Mouse (Mus musculus): ENCODE measurements around the gene Pex11g.

Gene Pex11g

DNA sequence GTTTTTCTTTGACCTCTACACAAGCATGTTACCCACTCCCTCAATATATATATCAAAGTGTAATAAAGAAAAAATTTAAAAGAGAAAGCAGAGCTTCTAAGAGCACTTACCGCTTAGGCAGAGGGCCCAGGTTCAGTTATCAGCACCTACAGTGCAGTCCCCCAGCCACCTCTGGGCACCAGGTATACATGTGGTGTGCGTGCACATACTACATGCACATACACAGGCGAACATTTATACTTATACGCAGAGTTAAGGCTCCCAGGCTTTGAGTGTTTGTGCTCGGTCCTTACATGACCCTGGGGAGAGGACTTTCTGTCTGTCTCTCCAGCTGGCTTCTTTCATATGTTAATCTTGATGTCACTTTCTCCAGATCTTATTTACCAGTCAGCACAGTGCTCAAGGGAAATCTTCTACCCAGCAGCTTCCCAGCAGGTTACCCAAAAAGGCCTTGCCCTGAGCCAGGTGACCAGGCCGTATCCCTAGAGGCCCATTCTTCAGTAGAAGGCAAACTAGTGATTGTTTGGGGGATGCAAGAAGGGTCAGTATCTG lies 52.8 kb downstream of the Pex11g start:
- no peak for DNase-seq

DNA sequence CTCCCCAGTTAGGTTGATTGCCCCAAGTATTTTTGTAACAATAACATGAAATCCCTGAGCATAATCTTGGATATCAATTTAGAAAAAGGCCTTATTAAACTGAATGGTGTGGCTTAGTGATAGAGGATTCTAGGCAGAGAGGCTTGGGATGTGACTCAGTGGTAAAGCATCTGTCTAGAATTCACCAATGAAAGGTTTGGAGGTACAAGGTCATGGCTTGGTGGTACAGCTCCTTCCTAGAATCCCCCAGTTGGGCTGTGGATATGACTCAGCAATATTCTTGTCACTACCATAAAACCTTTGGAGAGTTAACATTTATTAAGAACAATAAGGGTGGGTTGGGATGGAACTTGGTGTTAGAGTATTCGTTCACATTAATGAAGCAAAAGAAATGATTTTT lies 54.7 kb downstream of the Pex11g start:
- DNase-seq, result no peak

DNA sequence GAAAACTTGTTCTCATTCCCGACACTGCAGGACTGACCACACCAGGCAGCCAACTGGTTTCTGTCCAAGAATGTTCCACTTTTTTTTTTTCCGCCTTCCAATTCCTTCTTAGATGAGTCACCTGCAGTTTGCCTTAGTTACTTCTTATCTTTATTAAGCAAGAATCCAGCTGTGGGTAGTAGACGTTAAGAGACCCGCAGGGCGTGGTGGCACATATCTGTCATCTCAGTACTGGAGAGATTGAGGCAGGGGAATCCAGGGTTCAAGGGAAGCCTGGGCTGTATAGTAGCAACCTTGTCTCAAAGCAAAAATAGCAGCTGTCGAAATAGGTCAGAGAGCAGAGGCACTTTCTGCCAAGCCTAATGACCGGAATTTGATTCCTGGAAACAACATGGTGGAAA lies 55.6 kb downstream of the Pex11g start:
- no peak for DNase-seq

DNA sequence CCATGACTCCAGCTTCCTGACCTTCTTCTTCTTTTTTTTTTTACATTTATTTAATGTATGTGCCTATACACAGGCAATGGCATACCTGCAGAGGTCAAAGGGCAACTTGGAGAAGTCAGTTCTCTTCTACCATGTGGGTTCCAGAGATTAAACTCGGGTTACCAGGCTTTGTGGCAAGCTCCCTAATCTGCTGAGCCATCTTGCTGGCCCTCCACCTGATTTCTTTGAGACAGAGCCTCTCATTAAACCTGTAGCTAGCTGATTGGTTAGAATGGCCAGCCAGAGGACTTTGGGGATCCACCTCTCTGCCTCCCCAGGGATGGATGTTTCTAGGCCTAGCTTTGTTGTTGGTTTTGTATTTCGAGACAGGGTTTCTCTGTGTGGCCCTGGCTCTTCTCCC lies 56.4 kb downstream of the Pex11g start:
- no peak for DNase-seq

DNA sequence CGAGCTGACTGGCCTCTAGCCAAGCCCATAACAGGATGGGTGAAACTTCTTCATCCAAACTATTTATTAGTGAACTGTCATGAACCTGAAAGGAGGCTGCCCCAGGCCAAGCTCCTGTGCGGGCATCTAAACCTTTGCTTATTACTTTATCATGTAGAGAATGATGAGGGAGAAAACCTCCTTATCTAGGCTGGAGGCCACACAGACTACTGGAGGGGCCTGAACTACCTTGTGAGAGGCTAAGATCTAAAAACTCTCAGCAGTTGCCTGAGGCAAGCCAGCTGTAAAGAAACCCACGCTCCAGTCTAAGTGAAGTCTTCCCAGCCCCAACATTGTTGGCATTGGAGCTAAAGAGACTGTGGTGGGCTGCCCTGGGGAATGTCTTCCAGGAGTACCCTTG lies 60.1 kb downstream of the Pex11g start:
- DNase-seq, result no peak

Data from B cell, adult 2 months (primary cell).